Comparison of ENCODE assay signal across 12 mouse cellular contexts in genomic region chr2:146063093-146064074, GRCm38 (mm10).
A peak's percentile ranks its signal among the peaks of the same experiment; 100 is the strongest.
DNase-seq lines count a peak whose midpoint lies in the region; ATAC-seq and TF ChIP-seq lines count a peak whose summit lies in the region.
"Had no signal": no experiment of that assay in that cellular context is flagged by ENCODE, and none has a peak within 500 bp of the region (broad histone marks: within the 10 kb centered on the region; RNA-seq: fewer than 3 reads in every experiment).

No protein-coding gene starts in this region.

- no peak overlapping the region for H3K27ac ChIP-seq in heart, embryonic 12.5 days (ENCODE audit: poor library complexity, severe bottlenecking)
- no peak overlapping the region for H3K27ac ChIP-seq in forebrain, postnatal 0 days (ENCODE audit: low read depth, low read length)
- peak overlapping the region; percentile 49 for H3K27ac ChIP-seq in midbrain, embryonic 15.5 days
- no peak overlapping the region for H3K27ac ChIP-seq in gastrocnemius, adult 2 months
- H3K27ac ChIP-seq: kidney, postnatal 0 days; liver, embryonic 15.5 days; stomach, postnatal 0 days had no signal

- no peaks in the 10 kb centered on the region for H3K36me3 ChIP-seq in heart, embryonic 12.5 days
- no peaks in the 10 kb centered on the region for H3K36me3 ChIP-seq in forebrain, postnatal 0 days (ENCODE audit: insufficient read depth)
- no peaks in the 10 kb centered on the region for H3K36me3 ChIP-seq in midbrain, embryonic 15.5 days (replicated peaks)
- H3K36me3 ChIP-seq: liver, embryonic 15.5 days had no signal

- TF ChIP-seq CTCF in brain, embryonic 14.5 days (IDR thresholded peaks at IDR 0.05; ENCODE audit: borderline replicate concordance, extremely low read depth, insufficient read depth, insufficient read length), result no peak
- no peak for TF ChIP-seq CTCF in forebrain, postnatal 0 days (IDR thresholded peaks at IDR 0.05; ENCODE audit: low read depth)
- no peak for TF ChIP-seq CTCF in gastrocnemius, adult 2 months (IDR thresholded peaks at IDR 0.05)

- intact Hi-C loops in gastrocnemius, adult 2 months (cut with DNase I), result no loop called here

- peaks cover 13% of the 10 kb centered on the region; the same call in 1 of the 2 replicates for H3K4me1 ChIP-seq in heart, embryonic 12.5 days (replicated peaks)
- H3K4me1 ChIP-seq in forebrain, postnatal 0 days (ENCODE audit: insufficient read depth), result peaks cover 17% of the 10 kb centered on the region
- peaks cover 24% of the 10 kb centered on the region for H3K4me1 ChIP-seq in midbrain, embryonic 15.5 days
- H3K4me1 ChIP-seq: liver, embryonic 15.5 days had no signal

- no peak for DNase-seq in heart, postnatal 4 days
- DNase-seq in brain, embryonic 14.5 days (ENCODE audit: low read depth), result peak; percentile 89
- no peak for DNase-seq in forebrain, postnatal 0 days
- DNase-seq in kidney, adult 11 months, result no peak
- DNase-seq in kidney, postnatal 14 days, result no peak
- no peak for DNase-seq in gastrocnemius, adult 2 months
- DNase-seq: right cerebral cortex, postnatal 4 days had no signal

- H3K9me3 ChIP-seq in heart, embryonic 12.5 days (replicated peaks), result no peaks in the 10 kb centered on the region
- no peaks in the 10 kb centered on the region for H3K9me3 ChIP-seq in forebrain, postnatal 0 days (ENCODE audit: low read length)
- no peaks in the 10 kb centered on the region for H3K9me3 ChIP-seq in midbrain, embryonic 15.5 days
- H3K9me3 ChIP-seq: liver, embryonic 15.5 days had no signal

- H3K4me2 ChIP-seq in heart, embryonic 12.5 days, result no peak overlapping the region
- peak overlapping the region; percentile 35; the same call in 1 of the 2 replicates for H3K4me2 ChIP-seq in forebrain, postnatal 0 days (ENCODE audit: low read depth)
- peak overlapping the region; percentile 30 for H3K4me2 ChIP-seq in midbrain, embryonic 15.5 days

- 0 out of 2 replicates have a peak, but pooled peaks have one; percentile 33 for ATAC-seq in heart, embryonic 12.5 days (ENCODE audit: insufficient number of reproducible peaks, low FRiP score)
- ATAC-seq in forebrain, postnatal 0 days, result peak; percentile 42; the same call in 1 of the 2 replicates
- peak; percentile 48 for ATAC-seq in midbrain, embryonic 15.5 days (replicated peaks)

- TF ChIP-seq POLR2A in brain, embryonic 14.5 days (IDR thresholded peaks at IDR 0.05; ENCODE audit: borderline replicate concordance, extremely low read depth, insufficient read depth, insufficient read length, poor library complexity, severe bottlenecking), result no peak

- no peak overlapping the region for H3K4me3 ChIP-seq in heart, embryonic 12.5 days
- no peak overlapping the region for H3K4me3 ChIP-seq in forebrain, postnatal 0 days (ENCODE audit: low read depth, low read length)
- H3K4me3 ChIP-seq in midbrain, embryonic 15.5 days, result no peak overlapping the region
- no peak overlapping the region for H3K4me3 ChIP-seq in gastrocnemius, adult 2 months
- H3K4me3 ChIP-seq: liver, embryonic 15.5 days had no signal

- 59% methylated on average over 11 of the region's 11 CpGs for WGBS in heart, embryonic 12.5 days
- 15% methylated on average over 11 of the region's 11 CpGs for WGBS in forebrain, postnatal 0 days
- 22% methylated on average over 11 of the region's 11 CpGs for WGBS in midbrain, embryonic 15.5 days

- no peak overlapping the region for H3K9ac ChIP-seq in heart, embryonic 12.5 days
- no peak overlapping the region for H3K9ac ChIP-seq in forebrain, postnatal 0 days
- H3K9ac ChIP-seq in midbrain, embryonic 15.5 days, result no peak overlapping the region
- H3K9ac ChIP-seq: liver, embryonic 15.5 days had no signal

- H3K27me3 ChIP-seq in heart, embryonic 12.5 days (replicated peaks), result no peaks in the 10 kb centered on the region
- H3K27me3 ChIP-seq in forebrain, postnatal 0 days (ENCODE audit: insufficient read depth, low read length), result no peaks in the 10 kb centered on the region
- no peaks in the 10 kb centered on the region for H3K27me3 ChIP-seq in midbrain, embryonic 15.5 days (replicated peaks)
- H3K27me3 ChIP-seq: liver, embryonic 15.5 days had no signal
